Mouse (Mus musculus) forebrain, embryonic 12.5 days (tissue): ENCODE measurements around the gene Evx2. TPM values are rescaled to one million over a fixed set of nuclear protein-coding genes. Genes with fewer than 3 reads are reported as not detected.

Experiments used
- ATAC-seq: fragments of 200-750 bp; cut with Nextera tagmentation; 2 replicates; pipeline ENCODE4 v1.8.0; 2017; ENCODE audit warnings: moderate TSS enrichment; ENCODE audit not compliant: low FRiP score
- H3K27ac ChIP-seq: fragments of 300-500 bp; sonication (generic); 2 replicates; pipeline ENCODE4 v1.5.1; 2016; ENCODE audit warnings: mild to moderate bottlenecking
- H3K27me3 ChIP-seq: fragments of 300-500 bp; sonication (generic); 2 replicates; pipeline ENCODE4 v1.6.1; 2016; ENCODE audit warnings: mild to moderate bottlenecking
- H3K36me3 ChIP-seq: fragments of 300-500 bp; sonication (generic); replicated peaks from 2 replicates; pipeline ENCODE4 v1.6.1; 2016; ENCODE audit warnings: mild to moderate bottlenecking
- H3K4me1 ChIP-seq: fragments of 300-500 bp; sonication (generic); 2 replicates; pipeline ENCODE4 v1.6.1; 2016
- H3K4me2 ChIP-seq: fragments of 300-500 bp; sonication (generic); 2 replicates; pipeline ENCODE4 v1.6.1; 2016; ENCODE audit warnings: mild to moderate bottlenecking, moderate library complexity
- H3K4me3 ChIP-seq: fragments of 300-500 bp; sonication (generic); replicated peaks from 2 replicates; pipeline ENCODE4 v1.5.1; 2016; ENCODE audit warnings: mild to moderate bottlenecking
- H3K9ac ChIP-seq: fragments of 300-500 bp; sonication (generic); 2 replicates; pipeline ENCODE4 v1.6.1; 2016; ENCODE audit warnings: mild to moderate bottlenecking
- H3K9me3 ChIP-seq: fragments of 300-500 bp; sonication (generic); 2 replicates; pipeline ENCODE4 v1.6.1; 2016
- WGBS: fragments of 180-500 bp; shearing (Covaris S2); methylation state at CpG from one replicate; pipeline ENCODE4 v1.1.7; 2016; 5-methylcytosine and 5-hydroxymethylcytosine counted together
- polyA plus RNA-seq: library from polyadenylated mRNA; unstranded; fragments of >200 nt; fragmentation: Nextera tagmentation; extraction: Ambion mirVana; gene quantifications from 2 replicates; pipeline ENCODE4 v1.2.1, GENCODE M21; 2016

Gene Evx2
- polyA plus RNA-seq: not detected in 2 replicates

DNA sequence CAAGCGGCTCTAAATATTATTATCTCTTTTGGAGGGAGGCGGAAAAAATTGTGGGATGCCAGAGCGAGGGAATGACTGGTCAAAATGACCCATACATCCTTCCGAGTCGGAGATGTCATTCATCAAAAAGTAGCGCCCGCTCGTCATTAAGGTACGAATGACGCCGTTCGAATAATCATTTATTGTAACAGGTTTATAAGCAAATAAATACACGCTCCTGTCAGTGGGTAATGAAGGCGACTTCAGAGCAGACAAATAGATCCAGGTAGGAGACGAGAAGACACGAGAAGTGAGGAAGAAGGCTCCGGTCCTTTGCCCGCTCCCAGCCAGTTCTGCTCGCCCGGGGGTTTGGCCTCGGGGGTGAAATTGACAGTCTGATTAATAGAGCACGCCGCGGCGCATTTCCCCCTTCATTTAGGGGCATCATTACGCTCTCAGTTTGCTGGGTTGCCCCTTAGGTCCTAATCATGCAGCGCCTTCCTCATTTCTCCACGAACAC is at the start of gene Evx2:
Gene Evx2, minus strand, starts transcription at position 51 of the 499 bp plus-strand sequence.
- no peak within 1 kb of the TSS for H3K4me3 ChIP-seq
- no peak for ATAC-seq
- WGBS: 2% methylated on average over 28 of the region's 28 CpGs

DNA sequence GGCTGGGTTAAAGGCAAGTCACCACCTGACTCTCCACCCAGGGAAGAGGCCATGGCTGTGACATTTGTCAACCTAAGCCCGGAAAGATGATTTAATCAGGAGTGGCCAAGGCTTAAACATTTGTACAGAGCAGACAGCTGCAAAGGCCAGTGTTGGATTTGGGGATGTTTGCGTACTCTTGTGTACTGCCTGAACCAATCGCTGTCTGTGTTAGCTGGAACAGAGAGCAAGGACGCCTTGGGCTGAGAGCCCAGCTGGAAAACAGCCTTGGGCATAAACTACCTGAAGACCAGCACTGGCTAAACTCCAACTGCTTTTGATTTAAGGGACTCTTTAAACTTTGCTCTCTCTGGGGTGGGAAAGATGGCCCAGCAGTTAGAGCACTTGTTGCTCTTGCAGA is 49.3 kb upstream of the Evx2 start:
- no peaks in the 10 kb centered on the region for H3K9me3 ChIP-seq
- H3K27me3 ChIP-seq: peaks cover 98% of the 10 kb centered on the region
- ATAC-seq: no peak
- H3K9ac ChIP-seq: no peak overlapping the region
- peaks cover 21% of the 10 kb centered on the region for H3K4me1 ChIP-seq
- under 1% methylated on average over 4 of the region's 4 CpGs for WGBS
- no peak overlapping the region for H3K4me2 ChIP-seq
- no peak overlapping the region for H3K27ac ChIP-seq
- H3K4me3 ChIP-seq: no peak overlapping the region
- no peaks in the 10 kb centered on the region for H3K36me3 ChIP-seq

More for the DNA sequence above, at the start of gene Evx2:
- Histone ChIP-seq H3K4me1 (peaks cover 17% of the 10 kb centered on the region), H3K27me3 (peaks cover 98% of the 10 kb centered on the region), H3K27ac (no peak within 1 kb of the TSS), H3K36me3 (no peaks in the 10 kb centered on the region), H3K9ac (no peak within 1 kb of the TSS), H3K9me3 (0 out of 2 replicates have a peak, but pooled peaks cover 4% of the 10 kb centered on the region), H3K4me2 (no peak within 1 kb of the TSS)

DNA sequence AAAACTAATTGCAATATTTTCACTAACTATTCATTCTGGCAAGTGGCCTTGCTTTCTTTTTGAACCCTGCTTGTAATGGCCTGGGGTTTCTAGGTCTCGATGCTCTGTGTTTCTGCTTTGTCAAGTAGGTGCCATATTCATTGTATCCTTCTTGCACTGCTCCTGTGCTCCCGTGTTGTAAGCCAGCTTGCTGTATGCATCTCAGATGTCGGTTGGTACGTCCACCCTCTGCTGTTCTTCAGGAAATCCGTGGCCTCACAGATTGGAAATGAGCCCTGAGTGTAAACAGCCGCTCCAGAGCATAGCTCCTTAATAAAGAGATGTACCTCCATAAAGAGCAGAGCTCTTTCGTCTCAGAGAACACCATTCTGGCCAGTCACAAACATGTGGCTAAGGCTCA is 48.2 kb upstream of the Evx2 start:
- Histone ChIP-seq H3K27me3 (peaks cover 97% of the 10 kb centered on the region), H3K27ac (no peak overlapping the region), H3K9ac (no peak overlapping the region), H3K4me1 (peaks cover 21% of the 10 kb centered on the region), H3K9me3 (no peaks in the 10 kb centered on the region), H3K36me3 (no peaks in the 10 kb centered on the region), H3K4me2 (no peak overlapping the region), H3K4me3 (no peak overlapping the region)
- ATAC-seq: no peak
- WGBS: 6% methylated on average over 7 of the region's 7 CpGs

DNA sequence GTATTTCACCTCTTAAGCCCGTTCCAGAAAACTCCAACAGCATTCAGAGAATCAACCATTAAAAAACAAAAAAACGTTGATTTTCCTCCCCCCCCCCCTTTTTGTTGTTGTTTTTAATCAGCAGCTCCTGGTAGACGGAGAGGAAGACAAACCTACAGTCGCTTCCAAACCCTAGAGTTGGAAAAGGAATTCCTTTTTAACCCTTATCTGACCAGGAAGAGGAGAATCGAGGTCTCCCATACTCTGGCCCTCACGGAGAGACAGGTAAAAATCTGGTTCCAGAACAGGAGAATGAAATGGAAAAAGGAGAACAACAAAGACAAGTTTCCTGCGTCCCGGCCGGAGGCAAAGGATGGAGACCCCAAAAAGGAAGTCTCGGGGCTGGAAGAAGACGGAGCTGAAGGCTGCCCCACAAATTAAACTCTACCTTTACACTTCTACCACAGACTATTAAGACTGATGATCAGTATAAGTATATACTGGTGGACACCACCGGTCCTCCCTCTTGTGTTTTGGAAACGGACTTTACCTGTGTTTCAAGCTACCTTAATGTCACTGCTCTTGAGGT is 47.1 kb upstream of the Evx2 start:
- no peak for ATAC-seq
- no peak overlapping the region for H3K9ac ChIP-seq
- WGBS: 2% methylated on average over 13 of the region's 13 CpGs
- no peak overlapping the region for H3K27ac ChIP-seq
- H3K4me2 ChIP-seq: no peak overlapping the region
- H3K36me3 ChIP-seq: no peaks in the 10 kb centered on the region
- H3K27me3 ChIP-seq: peaks cover 96% of the 10 kb centered on the region
- no peaks in the 10 kb centered on the region for H3K9me3 ChIP-seq
- no peak overlapping the region for H3K4me3 ChIP-seq
- H3K4me1 ChIP-seq: peaks cover 13% of the 10 kb centered on the region

DNA sequence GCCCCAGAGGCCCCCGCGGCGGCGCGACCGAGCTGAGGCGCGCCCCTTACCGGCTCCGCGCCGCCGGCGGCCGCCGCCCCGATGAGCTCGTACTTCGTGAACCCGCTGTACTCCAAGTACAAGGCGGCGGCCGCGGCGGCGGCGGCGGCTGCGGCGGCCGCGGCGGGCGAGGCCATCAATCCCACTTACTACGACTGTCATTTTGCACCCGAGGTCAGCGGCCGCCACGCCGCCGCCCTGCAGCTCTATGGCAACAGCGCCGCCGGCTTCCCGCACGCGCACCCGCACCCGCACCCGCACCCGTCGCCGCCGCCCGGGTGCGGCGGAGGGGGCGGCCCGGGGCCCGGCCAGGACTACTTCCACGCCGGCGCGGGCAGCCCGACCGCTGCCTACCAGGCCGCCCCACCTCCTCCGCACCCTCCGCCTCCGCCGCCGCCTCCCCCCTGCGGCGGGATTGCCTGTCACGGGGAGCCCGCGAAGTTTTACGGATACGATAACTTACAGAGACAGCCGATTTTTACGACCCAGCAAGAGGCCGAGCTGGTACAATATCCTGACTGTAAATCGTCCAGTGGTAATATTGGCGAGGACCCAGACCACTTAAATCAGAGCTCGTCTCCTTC is 46.2 kb upstream of the Evx2 start:
- Histone ChIP-seq H3K27me3 (peaks cover 95% of the 10 kb centered on the region), H3K36me3 (no peaks in the 10 kb centered on the region), H3K4me1 (peaks cover 13% of the 10 kb centered on the region), H3K4me2 (peak overlapping the region; percentile 57), H3K9me3 (no peaks in the 10 kb centered on the region), H3K4me3 (peak overlapping the region; percentile 38), H3K9ac (peak overlapping the region; percentile 33), H3K27ac (no peak overlapping the region)
- WGBS: 2% methylated on average over 43 of the region's 85 CpGs
- ATAC-seq: 0 out of 2 replicates have a peak, but pooled peaks have one; percentile 58

DNA sequence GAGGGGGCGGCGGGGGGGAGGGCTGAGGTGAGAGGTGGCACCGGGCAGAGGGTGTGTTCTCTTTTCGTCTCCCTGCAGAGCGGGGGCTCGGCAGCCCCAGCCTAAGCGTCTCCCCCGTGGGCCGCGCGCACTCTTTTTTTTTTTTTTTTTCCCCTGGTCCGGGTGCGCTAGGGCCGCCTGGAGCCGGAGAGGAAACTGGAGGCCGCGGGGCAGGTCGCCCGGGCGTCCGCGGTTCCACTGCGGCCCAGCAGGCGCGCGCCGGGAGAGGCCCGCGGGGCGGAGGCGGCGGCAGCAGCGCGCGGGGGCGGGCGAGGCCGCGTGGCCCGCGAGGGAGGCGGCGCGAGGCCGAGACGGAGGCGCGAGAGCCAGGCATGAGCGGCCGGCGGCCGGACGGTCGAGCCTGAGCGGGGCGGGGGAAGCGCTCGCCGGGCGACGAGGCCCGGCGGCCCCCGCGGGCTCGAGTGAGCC is 45.7 kb upstream of the Evx2 start:
- Histone ChIP-seq H3K27me3 (peaks cover 95% of the 10 kb centered on the region), H3K36me3 (no peaks in the 10 kb centered on the region), H3K9ac (peak overlapping the region; percentile 33; the same call in 1 of the 2 replicates), H3K4me2 (peak overlapping the region; percentile 57), H3K4me1 (peaks cover 13% of the 10 kb centered on the region), H3K4me3 (peak overlapping the region; percentile 38), H3K27ac (no peak overlapping the region), H3K9me3 (no peaks in the 10 kb centered on the region)
- WGBS: 1% methylated on average over 24 of the region's 66 CpGs
- 0 out of 2 replicates have a peak, but pooled peaks have one; percentile 27 for ATAC-seq

DNA sequence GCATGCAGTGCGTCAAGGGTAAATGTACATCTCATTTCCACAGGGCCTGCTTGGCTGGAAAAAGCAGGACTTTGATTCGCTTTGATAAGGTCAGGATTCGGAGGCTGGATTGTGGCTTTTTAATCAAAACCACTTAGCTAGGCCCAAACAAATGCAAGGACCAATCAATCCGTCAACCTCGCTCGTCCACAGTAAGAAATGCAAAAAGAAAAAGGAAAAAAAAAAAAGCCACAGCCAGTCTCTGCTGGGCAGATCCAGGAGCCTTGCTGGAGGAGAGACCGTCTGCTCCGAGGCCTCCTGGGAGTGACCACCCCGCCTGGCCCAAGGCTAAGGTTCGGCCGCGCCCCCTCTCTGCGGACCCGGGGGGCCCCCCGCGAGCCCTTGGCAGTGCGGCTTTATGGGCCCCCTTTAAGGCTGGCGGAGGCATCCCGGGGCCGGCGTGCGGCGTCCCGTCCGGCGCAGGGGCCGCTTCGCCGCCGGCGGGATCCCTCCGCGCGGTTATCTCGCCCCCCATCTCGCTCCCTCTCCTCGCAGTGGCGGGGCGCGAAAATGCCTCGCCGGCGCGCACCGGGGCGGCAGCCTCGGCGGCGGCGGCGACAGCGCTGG is 45.1 kb upstream of the Evx2 start, which contains the start of gene Hoxd8:
Gene Hoxd8, plus strand, starts transcription at position 223 of the 606 bp plus-strand sequence.
- H3K9ac ChIP-seq: peak within 1 kb of the TSS; percentile 33; the same call in 1 of the 2 replicates

DNA sequence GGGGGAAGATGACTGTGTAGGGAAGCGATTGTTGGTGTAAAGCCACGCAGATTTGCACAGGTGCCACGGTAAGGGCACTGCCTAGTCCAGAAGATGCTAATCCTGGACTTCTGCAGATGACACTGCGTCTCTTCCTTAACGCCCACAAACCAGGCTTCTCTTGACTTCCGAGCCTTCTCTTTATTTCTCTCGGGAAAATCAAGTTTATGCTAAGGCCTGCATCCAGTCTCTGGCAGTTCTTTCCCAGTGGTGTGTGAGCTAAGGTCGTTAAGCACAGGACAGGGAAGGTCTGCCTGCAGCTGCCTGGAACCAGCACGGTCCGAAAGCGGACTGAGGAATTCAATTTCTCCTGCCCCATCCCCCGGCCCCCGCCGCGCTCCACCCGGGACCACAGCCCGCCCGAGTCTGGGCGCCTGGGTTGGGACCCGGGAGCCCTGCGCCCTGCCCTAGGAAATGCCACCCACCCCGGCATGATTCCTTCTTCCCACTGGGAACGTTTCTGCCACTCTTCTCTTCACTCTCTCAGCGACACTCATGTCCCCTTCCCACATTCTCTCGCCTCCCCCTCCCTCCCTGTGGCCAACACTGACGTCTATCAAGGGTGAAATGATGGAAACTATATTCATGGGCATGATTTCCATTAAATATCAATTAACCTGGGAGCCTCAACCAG is 44.5 kb upstream of the Evx2 start:
- H3K4me2 ChIP-seq: no peak overlapping the region

More for the DNA sequence above, 45.1 kb upstream of the Evx2 start, which contains the start of gene Hoxd8:
- H3K4me2 ChIP-seq: peak within 1 kb of the TSS; percentile 57
- H3K4me1 ChIP-seq: peaks cover 13% of the 10 kb centered on the region
- peak within 1 kb of the TSS; percentile 38 for H3K4me3 ChIP-seq
- H3K36me3 ChIP-seq: no peaks in the 10 kb centered on the region
- H3K27ac ChIP-seq: no peak within 1 kb of the TSS
- no peak for ATAC-seq
- H3K9me3 ChIP-seq: no peaks in the 10 kb centered on the region
- 1% methylated on average over 45 of the region's 52 CpGs for WGBS
- H3K27me3 ChIP-seq: peaks cover 95% of the 10 kb centered on the region

DNA sequence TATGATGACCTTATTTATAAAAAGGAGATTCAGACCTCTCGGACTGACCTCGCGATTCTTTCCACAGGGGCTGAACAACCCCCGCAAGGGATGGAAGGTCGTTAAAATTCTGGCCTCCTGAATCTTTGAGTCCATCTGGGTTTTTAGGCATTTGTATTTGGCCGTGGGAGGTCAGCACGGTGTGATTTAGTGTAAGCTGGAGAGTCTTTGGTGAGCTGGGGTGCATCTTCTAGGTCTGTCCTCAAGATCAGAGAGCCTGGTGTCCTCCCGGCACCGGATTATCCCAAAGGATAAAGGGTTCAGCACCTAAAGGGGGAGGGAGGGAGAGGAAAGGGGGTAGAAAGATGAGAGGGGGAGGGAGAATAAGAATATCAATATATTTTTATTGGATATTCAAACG is 44.0 kb upstream of the Evx2 start:
- WGBS: 2% methylated on average over 10 of the region's 10 CpGs
- Histone ChIP-seq H3K27ac (no peak overlapping the region), H3K9ac (no peak overlapping the region)

More for the DNA sequence above, 44.5 kb upstream of the Evx2 start:
- Histone ChIP-seq H3K27me3 (peaks cover 95% of the 10 kb centered on the region), H3K4me1 (peaks cover 13% of the 10 kb centered on the region), H3K4me3 (no peak overlapping the region), H3K27ac (no peak overlapping the region), H3K9ac (no peak overlapping the region), H3K9me3 (no peaks in the 10 kb centered on the region), H3K36me3 (no peaks in the 10 kb centered on the region)
- WGBS: 3% methylated on average over 26 of the region's 26 CpGs
- ATAC-seq: no peak

DNA sequence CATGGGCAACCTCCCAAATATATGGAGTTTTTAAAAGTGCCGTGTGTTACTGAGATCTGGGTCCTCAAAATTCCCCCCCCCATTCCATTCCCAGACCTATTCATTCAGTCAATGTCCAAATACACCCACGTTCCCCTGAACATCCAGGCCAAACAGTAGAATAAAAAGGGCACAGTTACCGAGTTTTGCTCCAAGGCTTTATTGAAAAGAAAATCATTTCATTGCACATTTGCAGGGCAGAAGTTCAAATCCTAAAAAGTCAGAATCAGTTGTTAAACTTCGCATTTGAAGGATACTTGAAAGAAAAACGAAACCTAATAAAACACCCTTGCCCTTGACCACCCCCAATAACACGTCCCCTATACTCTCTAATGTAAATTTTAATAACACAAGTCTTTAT is 43.5 kb upstream of the Evx2 start:
- Histone ChIP-seq H3K4me3 (no peak overlapping the region), H3K36me3 (no peaks in the 10 kb centered on the region), H3K4me1 (peaks cover 23% of the 10 kb centered on the region), H3K9ac (no peak overlapping the region), H3K27me3 (peaks cover 95% of the 10 kb centered on the region), H3K4me2 (no peak overlapping the region), H3K27ac (no peak overlapping the region), H3K9me3 (no peaks in the 10 kb centered on the region)
- no peak for ATAC-seq
- 12% methylated on average over 6 of the region's 6 CpGs for WGBS

More for the DNA sequence above, 44.0 kb upstream of the Evx2 start:
- Histone ChIP-seq H3K4me1 (peaks cover 18% of the 10 kb centered on the region), H3K4me3 (no peak overlapping the region), H3K36me3 (no peaks in the 10 kb centered on the region), H3K9me3 (no peaks in the 10 kb centered on the region), H3K4me2 (no peak overlapping the region), H3K27me3 (peaks cover 95% of the 10 kb centered on the region)
- no peak for ATAC-seq

DNA sequence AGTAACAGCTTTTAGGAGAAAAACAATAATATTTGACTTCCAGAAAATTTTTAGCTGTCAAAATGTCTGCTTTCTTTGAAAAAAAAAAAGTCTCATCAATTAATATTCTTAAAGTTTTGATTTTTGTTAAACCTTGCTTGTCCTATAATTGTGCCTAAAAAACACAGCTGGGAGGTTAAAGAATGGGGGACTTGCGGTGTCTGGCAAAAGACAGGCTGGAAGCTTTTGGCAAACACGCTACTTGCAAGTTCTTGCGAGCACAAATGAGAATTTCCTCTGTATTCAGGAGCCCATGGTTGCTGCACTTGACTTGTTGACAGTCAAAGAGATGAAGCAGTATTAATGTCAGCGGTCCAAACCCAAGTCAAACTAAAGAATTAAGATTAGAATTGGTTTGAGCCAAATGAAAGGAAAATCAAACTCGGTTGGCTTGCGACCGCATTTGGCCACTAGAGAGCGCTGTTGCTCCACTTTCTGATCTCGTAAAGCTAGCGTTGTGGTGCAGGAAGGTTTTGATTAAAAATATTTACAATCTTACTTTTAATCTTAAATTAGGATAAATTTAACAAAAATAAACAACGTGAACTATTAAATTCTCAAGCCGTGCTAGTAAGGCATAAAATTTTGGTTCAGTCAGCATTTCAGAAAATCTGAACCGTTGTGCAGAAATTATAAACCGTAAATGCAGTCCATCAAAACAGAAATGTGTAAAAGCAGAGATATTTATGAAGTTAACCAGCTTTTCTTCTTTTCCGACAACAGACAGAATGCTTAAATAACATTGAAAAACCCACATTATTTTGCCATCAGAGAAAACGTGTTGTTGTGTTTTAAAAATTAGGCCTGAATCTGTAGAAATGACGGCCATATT is 42.8 kb upstream of the Evx2 start:
- WGBS: 11% methylated on average over 17 of the region's 17 CpGs
- Histone ChIP-seq H3K27ac (no peak overlapping the region), H3K36me3 (no peaks in the 10 kb centered on the region), H3K27me3 (peaks cover 95% of the 10 kb centered on the region), H3K4me2 (no peak overlapping the region), H3K4me1 (peaks cover 27% of the 10 kb centered on the region), H3K9ac (no peak overlapping the region), H3K9me3 (no peaks in the 10 kb centered on the region), H3K4me3 (no peak overlapping the region)
- no peak for ATAC-seq
